Mouse (Mus musculus): ENCODE data around the gene Gm10340.
"Not testable (repeated sequence)": the region's sequence is repeated elsewhere in the genome, so short reads cannot be mapped to it uniquely, and the experiment has no call there.

DNA sequence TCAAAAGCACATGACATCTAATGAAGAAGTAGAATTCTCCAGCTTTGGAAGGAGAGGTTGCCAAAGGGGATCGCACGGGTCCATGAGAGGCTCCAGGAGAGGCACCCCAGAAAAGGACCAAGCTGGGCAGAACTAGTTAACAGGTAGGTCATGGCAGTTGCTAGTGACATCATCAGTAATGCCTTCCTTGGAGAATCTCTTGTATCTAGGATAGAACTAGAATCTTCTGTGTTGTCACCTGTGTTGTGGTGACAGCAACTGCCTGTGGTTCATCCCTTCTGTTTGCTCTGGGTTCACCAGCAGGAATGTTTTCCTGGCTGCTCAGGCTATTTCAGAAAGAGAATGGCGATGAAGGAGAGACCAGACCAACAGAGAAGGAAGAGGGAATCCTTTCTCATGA is at the start of gene Gm10340:
- not testable (repeated sequence) for TF ChIP-seq EP300, CTCF (IDR thresholded peaks at IDR 0.05; ENCODE audit: low read depth)

Data from liver, postnatal 0 days (tissue).